Mouse (Mus musculus): ENCODE measurements around the gene Sod1.

The Sod1 gene

DNA sequence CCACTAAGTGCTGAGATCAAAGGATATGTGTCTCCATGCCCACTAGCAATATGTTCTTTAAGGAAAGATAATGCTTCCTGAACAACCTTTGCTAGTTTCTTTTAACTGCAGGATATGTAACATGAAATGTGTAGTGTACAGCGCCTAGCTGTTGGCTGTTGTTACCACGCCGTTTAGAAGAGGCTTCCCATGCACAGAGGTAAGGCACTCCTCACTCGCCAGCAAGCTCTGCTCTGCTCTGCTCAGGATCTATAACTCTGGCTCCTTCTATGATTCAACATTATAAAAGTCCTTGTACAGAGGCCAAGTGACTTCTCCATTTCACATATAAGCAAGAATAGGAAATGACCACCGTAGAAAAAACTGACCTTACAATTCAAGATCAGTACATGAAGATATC is 39.1 kb downstream of the Sod1 start:
- no peak for DNase-seq

DNA sequence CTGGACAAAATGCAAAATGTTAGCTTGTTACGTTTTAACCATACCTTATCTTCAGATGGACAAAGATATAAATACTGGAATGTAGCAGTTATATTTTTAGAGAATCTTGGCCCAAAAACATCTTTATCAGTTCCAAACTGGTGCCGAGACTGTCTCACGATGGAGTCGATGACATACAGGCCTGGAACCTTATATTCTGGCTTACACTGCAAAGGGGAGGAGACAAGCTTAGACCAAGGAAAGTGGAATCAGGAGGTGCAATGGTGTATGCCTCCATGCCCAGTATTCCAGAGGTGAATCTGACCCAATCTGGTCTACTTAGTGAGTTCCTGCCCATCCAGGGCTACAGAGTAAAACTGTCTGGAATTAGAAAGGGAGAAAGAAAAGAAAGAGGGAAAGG is 39.5 kb downstream of the Sod1 start:
- no peak for DNase-seq

DNA sequence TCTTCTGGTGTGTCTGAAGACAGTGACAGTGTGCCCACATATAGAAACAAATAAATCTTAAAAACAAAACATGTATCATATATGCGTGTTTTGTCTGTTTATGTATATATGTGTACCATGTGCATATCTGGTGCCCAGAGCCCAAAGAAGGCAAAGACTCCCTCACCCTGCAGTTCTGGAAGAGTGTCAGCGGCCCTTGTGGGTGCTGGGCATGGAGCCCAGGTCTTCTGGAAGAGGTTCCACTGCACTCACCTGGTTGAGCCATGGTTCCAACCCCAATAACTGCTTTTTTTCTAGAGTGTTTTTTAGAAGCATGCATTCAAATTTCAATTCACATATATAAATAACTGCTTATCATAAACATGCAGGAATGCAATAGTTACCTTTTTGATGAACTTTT is 41.2 kb downstream of the Sod1 start:
- no peak for DNase-seq

DNA sequence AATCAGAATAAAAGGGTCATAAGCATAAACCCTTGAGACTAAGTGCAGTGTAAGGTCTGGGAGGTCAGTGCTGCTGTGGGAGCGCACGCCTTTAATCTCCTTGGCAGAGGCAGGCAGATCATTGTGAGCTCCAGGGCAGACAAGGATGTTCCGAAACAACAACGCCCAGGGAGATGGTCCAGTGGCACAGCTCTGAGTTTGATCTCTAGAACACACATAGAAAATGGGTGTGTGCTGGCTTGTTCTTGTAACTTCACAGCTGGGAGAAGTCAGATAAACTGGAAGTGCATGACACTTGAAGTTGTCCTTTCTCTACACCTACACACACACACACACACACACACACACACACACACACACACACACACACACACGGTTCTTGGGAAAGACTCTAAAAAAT is 43.5 kb downstream of the Sod1 start:
- DNase-seq: no peak

DNA sequence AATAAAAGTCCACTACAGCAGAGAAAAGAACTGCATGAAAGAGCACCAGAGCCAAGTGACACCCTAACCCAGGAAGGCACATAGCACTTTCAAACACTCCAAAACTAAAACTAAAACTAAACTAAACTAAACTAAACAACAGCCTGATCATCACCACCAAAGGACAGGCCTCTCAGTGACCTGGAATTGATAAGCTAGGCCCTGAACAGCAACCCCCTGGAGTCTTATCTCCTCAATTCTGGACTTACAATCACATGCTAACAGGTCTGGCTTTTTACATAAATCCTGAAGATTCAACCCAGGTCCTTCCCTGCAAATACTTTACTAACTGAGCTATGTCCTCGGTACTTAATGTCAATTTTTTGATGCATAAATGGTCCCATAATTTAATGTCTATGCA is 44.6 kb downstream of the Sod1 start:
- DNase-seq: no peak

DNA sequence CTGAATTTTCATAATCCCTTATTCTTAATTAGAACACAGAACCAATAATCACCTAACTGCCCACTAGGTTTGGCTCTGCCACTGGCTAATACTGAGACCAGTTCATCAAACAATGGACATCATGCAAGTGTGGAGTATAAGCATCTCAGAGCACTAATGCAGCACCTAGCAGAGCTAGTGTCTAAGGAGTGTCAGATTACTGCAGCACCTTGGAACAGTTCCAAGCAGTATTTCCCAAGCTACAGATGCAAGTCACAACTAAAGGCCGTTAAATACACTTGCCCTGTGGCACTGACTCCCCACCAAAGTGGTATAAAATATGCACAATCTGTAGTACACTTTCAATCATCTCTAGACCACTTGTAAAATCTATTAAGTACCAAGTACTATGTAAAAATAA is 46.0 kb downstream of the Sod1 start:
- DNase-seq: no peak

DNA sequence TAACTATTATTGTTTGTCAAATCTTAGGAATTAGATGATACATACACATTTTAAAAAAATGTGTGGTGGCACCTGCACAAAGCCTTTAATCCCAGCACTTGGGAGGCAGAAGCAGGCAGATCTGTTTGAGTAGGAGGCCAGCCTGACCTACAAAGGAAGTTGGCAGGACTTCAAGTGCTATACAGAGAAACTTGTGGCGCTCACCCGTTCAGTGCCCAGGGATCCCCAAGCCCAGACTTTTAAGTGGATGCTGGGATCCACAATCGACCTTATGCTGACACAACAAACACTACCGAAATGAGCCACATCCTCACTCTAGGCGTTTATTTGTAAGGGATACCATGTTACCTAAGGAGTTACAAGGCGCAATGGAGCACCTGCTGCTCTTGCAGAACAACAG is 55.0 kb downstream of the Sod1 start:
- no peak for DNase-seq

Measured in retina, postnatal 1 day (tissue).